Mouse (Mus musculus): ENCODE data around the gene Mt2.

GRCm38 (mm10) chr8:94152513-94153300 lies 19.8 kb upstream of the Mt2 start, which contains the start of gene Mt3:
- TF ChIP-seq CTCF (IDR thresholded peaks at IDR 0.05; ENCODE audit: insufficient read depth, low read length) (no peak), POLR2A (IDR thresholded peaks at IDR 0.05; ENCODE audit: borderline replicate concordance, extremely low read depth, low read depth, low read length) (no peak)

Data from lung, adult 2 months (tissue).